Mouse (Mus musculus) brain, embryonic 14.5 days (tissue): ENCODE results near the gene Dock8. TPM values are rescaled to one million over a fixed set of nuclear protein-coding genes. Genes with fewer than 3 reads are reported as not detected.

Experiments
- DNase-seq: peaks from one replicate; pipeline ENCODE4 v3.0.0-alpha.2; 2011; ENCODE audit warnings: low read depth
- CTCF ChIP-seq: fragments of 200-500 bp; IDR thresholded peaks from 2 replicates; pipeline ENCODE4 v1.5.1; 2012; ENCODE audit warnings: inconsistent platforms, mild to moderate bottlenecking, moderate library complexity, borderline replicate concordance; ENCODE audit not compliant: insufficient read depth, insufficient read length; ENCODE audit errors: extremely low read depth
- POLR2A ChIP-seq: fragments of 200-500 bp; IDR thresholded peaks from 2 replicates; pipeline ENCODE4 v1.6.1; 2012; ENCODE audit warnings: mild to moderate bottlenecking, inconsistent platforms, borderline replicate concordance; ENCODE audit not compliant: poor library complexity, insufficient read depth, insufficient read length, severe bottlenecking; ENCODE audit errors: extremely low read depth
- polyA plus RNA-seq: library from polyadenylated mRNA; depleted of rRNA; stranded (reverse); fragments of >200 nt; gene quantifications from 2 replicates; pipeline ENCODE4 v1.2.3, GENCODE M21; 2012; rRNA removed

Dock8 gene
- polyA plus RNA-seq, 1 experiment, result 1.2 TPM

DNA sequence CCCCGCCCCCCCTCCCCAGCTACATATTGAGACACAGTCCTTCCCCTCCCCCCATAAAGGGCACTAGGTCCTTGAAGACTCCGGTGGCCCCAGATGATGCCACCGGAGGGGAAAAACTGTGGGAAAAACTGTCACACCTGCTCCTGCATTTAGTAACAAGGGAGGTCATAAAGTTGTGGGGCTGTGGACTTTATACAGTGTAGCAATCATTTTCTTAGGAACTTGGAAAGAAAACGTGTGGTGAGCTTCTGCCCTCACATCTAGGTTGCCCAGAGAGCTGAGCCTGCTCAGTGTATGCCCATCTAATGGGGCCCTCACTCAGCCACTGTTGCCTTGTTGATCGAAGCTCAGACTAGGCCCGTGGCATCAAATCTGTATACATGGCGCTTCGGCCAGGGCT is 246.7 kb downstream of the Dock8 start:
- TF ChIP-seq CTCF (no peak), POLR2A (no peak)

DNA sequence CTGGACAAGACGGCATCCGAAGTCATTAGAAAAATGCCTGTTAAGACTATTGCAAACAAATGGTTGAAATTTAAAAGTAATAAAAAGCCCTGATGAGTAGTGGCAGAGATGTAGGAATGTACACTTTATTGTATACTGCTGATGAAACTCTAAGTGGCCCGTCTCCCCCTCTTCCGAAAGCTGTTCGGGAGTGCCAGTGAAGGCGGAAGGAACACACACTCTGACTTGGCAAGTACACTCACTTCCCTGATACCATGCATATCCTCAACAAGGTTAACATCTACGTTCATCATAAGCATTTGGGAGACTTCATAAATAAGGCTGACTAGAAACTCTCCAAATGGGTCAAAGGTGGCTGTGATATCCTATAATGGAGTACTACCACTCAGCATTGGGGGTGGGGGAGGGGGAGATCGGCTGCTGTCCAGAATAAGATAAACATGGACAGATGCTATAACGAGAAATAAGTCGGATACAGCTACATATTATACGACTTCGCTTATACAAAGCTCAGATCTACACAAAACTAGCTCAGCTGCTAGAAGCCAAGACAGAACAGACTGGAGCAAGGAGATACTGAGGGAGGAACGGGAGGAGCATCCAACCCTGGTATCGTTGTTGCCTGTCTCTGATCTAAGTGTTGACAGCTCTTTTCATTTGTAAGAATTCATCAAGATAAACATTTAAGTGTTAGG is 248.7 kb downstream of the Dock8 start:
- DNase-seq, result no peak
- TF ChIP-seq POLR2A, result no peak
- no peak for TF ChIP-seq CTCF

More for the DNA sequence above, 246.7 kb downstream of the Dock8 start:
- DNase-seq, result no peak

DNA sequence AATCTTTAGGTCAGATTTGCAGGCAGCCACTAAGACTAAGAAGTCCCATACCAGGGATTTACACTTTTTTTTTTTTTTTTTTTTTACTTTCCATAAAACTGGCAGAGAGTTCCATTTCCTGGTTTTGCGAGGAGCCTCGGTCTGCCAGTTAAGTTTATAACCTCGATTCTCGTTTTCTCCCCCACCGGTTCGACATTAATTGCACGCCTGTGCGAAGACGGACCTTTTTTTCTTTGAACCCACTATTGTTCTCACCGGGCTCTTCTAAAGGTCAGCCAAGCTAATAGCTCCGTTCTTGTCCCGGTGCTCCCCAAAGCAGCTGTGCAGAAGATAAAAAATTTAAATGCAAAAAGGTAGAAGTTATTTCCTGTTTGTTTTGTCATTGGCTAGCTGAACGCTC is 249.9 kb downstream of the Dock8 start:
- TF ChIP-seq POLR2A (no peak), CTCF (no peak)
- DNase-seq, result no peak

DNA sequence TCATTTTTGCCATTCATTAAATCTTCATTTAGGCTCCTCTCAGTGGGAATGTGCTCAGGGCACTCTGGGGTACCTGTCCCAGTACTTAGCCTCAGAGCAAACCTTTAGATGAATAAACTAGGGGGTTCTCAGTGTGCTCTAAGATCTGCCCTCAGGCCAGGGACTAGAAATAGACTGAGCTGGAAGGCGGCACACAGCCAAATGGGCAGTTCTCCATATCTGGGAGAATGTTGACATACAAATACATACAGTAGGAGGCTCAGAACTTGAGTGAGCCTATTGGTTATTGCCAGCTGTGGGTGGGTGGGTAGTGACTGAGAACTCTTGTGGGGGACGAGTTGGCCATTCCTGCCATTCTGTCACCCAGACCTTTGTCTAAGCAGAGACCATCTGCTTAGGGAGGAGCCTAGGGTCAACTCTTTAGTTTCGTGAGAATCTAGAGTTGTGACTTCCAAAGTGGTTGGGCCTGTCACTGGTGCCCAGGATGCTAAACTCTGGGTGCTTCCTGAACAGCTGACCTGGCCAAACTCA is 252.3 kb downstream of the Dock8 start:
- DNase-seq, result no peak

More for the DNA sequence above, 252.3 kb downstream of the Dock8 start:
- TF ChIP-seq CTCF (no peak), POLR2A (no peak)

Other genes starting within 250 kb of the Dock8 start
- gene Pgm5, start 137.7 kb upstream of the Dock8 start, polyA plus RNA-seq, result 3.4 and 6.7 TPM in 2 replicates
- 33.8 and 40.5 TPM in 2 replicates for gene Gm10053, start 123.8 kb upstream of the Dock8 start, polyA plus RNA-seq
- gene Foxd4, start 98.3 kb upstream of the Dock8 start, polyA plus RNA-seq, result 0.13 and 0.41 TPM in 2 replicates
- 9.7 and 11.7 TPM in 2 replicates for gene Cbwd1, start 37.9 kb upstream of the Dock8 start, polyA plus RNA-seq
- gene Kank1, start 237.4 kb downstream of the Dock8 start, polyA plus RNA-seq, result 3.8 and 8.7 TPM in 2 replicates